Mouse (Mus musculus): ENCODE data around the gene Gm20388. TPM values are rescaled to one million over a fixed set of nuclear protein-coding genes. Genes with fewer than 3 reads are reported as not detected.
"Not testable (repeated sequence)": the region's sequence is repeated elsewhere in the genome, so short reads cannot be mapped to it uniquely, and the experiment has no call there.

Gene Gm20388
- polyA plus RNA-seq, 1 experiment from 2014 or later, result not detected

DNA sequence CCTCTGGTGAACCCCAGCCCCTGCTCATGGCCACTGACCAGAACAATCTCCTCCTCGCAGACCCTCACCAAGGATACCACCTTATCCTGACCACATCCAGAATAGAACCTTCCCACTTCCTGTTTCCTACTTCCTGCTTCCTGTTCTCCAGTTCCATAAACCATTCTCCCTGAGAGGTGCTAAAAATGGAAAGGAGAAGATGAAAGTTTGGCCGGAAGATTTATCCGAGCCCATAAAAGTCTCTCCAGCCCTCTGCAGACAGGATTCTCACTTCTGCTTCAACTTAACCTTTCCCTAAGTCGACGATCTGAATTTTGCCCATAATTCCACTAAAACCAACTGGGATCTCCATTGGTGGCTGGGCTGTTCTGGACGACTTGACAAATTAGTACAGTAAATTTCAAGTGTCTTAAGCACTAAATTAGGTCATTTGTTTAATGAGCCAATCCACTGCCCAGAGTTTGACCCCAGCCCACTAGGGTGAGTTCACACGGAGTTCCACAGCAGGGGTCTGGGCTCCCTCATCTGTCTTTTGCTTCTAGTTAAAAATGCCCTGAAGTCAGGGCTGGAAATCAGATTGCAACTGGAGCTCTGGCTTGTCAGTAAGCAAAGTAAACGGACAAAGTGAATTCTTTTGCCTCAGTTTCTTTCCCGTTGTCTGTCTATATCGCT, 1391.5 kb downstream of the Gm20388 start:
- Histone ChIP-seq H3K4me1 (ENCODE audit: control insufficient read depth, insufficient read depth, low read length) (peaks cover 42% of the 10 kb centered on the region), H3K27me3 (ENCODE audit: control insufficient read depth, insufficient read depth, low read length) (no peaks in the 10 kb centered on the region), H3K9me3 (ENCODE audit: control insufficient read depth, low read length) (no peaks in the 10 kb centered on the region), H3K4me3 (ENCODE audit: low read length) (peak overlapping the region; percentile 14; the same call in 1 of the 2 replicates), H3K9ac (ENCODE audit: low read depth, low read length) (no peak overlapping the region), H3K4me2 (replicated peaks; ENCODE audit: low read depth, low read length) (peak overlapping the region; percentile 43), H3K36me3 (ENCODE audit: control insufficient read depth, insufficient read depth, low read length) (no peaks in the 10 kb centered on the region), H3K27ac (ENCODE audit: low read depth, low read length) (peak overlapping the region; percentile 98)
- peak; percentile 40 for ATAC-seq (ENCODE audit: low FRiP score, low TSS enrichment)
- WGBS, result 9% methylated on average over 10 of the region's 10 CpGs

DNA sequence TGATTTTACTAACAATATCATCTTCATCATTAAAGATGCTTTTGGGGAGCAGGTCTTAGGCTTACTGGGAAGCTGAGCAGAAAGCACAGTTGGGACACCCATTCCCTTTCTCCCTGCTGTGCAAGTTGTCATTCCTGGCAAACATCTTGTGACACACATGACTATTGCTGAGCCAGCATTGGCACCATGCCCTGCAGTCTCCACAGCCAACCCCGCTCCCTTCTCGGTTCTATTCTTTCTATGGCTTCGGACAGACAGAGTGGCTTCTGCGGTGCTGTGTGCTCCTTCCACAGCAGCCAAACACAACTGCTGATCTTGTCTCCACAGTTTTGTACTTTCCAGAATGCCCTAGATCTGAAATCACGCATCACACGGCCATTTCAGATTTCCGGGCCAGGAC, 1397.1 kb downstream of the Gm20388 start:
- peaks cover 3% of the 10 kb centered on the region; the same call in 1 of the 2 replicates for H3K27me3 ChIP-seq (ENCODE audit: control insufficient read depth, insufficient read depth, low read length)
- no peak overlapping the region for H3K4me3 ChIP-seq (ENCODE audit: low read length)
- peaks cover 36% of the 10 kb centered on the region for H3K4me1 ChIP-seq (ENCODE audit: control insufficient read depth, insufficient read depth, low read length)
- no peaks in the 10 kb centered on the region for H3K9me3 ChIP-seq (ENCODE audit: control insufficient read depth, low read length)
- no peaks in the 10 kb centered on the region for H3K36me3 ChIP-seq (ENCODE audit: control insufficient read depth, insufficient read depth, low read length)
- no peak for ATAC-seq (ENCODE audit: low FRiP score, low TSS enrichment)
- no peak overlapping the region for H3K9ac ChIP-seq (ENCODE audit: low read depth, low read length)
- H3K27ac ChIP-seq (ENCODE audit: low read depth, low read length), result no peak overlapping the region
- WGBS, result 89% methylated on average over 7 of the region's 7 CpGs
- H3K4me2 ChIP-seq (replicated peaks; ENCODE audit: low read depth, low read length), result no peak overlapping the region

DNA sequence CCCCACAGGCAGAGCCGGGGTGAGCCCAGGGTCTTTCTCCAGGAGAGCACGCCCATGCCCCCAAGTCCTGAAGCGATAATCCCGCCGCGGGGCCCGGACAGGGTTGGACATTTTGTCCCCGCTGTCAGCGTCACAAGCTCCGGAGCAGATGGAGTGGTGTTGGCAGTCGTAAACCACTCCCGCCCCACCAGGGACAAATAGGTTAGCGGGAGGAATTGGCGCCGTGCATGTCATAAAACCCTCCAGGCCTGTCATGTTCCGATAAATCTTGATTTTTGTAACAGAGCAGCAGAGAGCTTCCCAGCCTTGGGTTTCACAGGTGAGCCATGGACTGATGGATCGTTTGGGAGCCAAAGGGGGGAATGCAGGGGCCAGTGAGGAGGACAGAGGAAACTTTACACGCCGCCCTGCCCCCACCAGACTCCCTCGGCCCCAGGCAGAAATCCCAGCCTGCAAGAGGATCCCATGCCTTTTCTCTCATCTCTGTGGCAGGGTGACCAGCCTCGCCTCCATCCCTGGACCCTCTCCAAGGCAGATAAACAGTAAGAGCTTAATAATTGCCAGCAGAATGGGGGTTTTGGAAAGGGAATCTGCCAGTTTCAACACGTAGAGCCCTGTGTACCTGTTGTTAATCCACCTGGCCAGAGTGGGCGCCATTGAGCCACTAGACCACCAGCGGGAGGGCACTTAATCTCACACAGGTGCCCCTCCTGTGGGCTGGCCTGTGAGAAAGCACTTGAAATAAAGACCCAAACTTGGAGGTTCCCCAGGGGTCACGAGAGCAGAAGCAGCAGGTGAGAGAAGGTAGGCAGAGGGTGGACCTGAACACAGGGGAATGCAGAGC, 1400.6 kb downstream of the Gm20388 start:
- H3K9me3 ChIP-seq (ENCODE audit: control insufficient read depth, low read length), result no peaks in the 10 kb centered on the region
- peaks cover 35% of the 10 kb centered on the region for H3K4me1 ChIP-seq (ENCODE audit: control insufficient read depth, insufficient read depth, low read length)
- peaks cover 3% of the 10 kb centered on the region; the same call in 1 of the 2 replicates for H3K27me3 ChIP-seq (ENCODE audit: control insufficient read depth, insufficient read depth, low read length)
- peak overlapping the region; percentile 32 for H3K4me2 ChIP-seq (replicated peaks; ENCODE audit: low read depth, low read length)
- no peaks in the 10 kb centered on the region for H3K36me3 ChIP-seq (ENCODE audit: control insufficient read depth, insufficient read depth, low read length)
- 6% methylated on average over 25 of the region's 25 CpGs for WGBS
- H3K27ac ChIP-seq (ENCODE audit: low read depth, low read length), result peak overlapping the region; percentile 74; the same call in 1 of the 2 replicates
- H3K9ac ChIP-seq (ENCODE audit: low read depth, low read length), result no peak overlapping the region
- no peak overlapping the region for H3K4me3 ChIP-seq (ENCODE audit: low read length)
- peak; percentile 77 for ATAC-seq (ENCODE audit: low FRiP score, low TSS enrichment)

- Histone ChIP-seq H3K4me3 (ENCODE audit: low read length) (no peak overlapping the region), H3K27ac (ENCODE audit: low read depth, low read length) (no peak overlapping the region), H3K9ac (ENCODE audit: low read depth, low read length) (no peak overlapping the region), H3K27me3 (ENCODE audit: control insufficient read depth, insufficient read depth, low read length) (no peaks in the 10 kb centered on the region), H3K4me2 (replicated peaks; ENCODE audit: low read depth, low read length) (no peak overlapping the region), H3K36me3 (ENCODE audit: control insufficient read depth, insufficient read depth, low read length) (no peaks in the 10 kb centered on the region), H3K4me1 (ENCODE audit: control insufficient read depth, insufficient read depth, low read length) (peaks cover 36% of the 10 kb centered on the region), H3K9me3 (ENCODE audit: control insufficient read depth, low read length) (no peaks in the 10 kb centered on the region)
- 37% methylated on average over 6 of the region's 6 CpGs for WGBS
- no peak for ATAC-seq (ENCODE audit: low FRiP score, low TSS enrichment)
Measured at GRCm38 (mm10) chr8:121313458-121313857, 1402.8 kb downstream of the Gm20388 start.

GRCm38 (mm10) chr8:121314036-121314435, 1403.4 kb downstream of the Gm20388 start:
- WGBS, result 62% methylated on average over 5 of the region's 5 CpGs
- no peaks in the 10 kb centered on the region for H3K27me3 ChIP-seq (ENCODE audit: control insufficient read depth, insufficient read depth, low read length)

GRCm38 (mm10) chr8:121315569-121315968, 1404.9 kb downstream of the Gm20388 start:
- H3K9me3 ChIP-seq (ENCODE audit: control insufficient read depth, low read length), result no peaks in the 10 kb centered on the region
- WGBS, result 40% methylated on average over 3 of the region's 3 CpGs
- no peaks in the 10 kb centered on the region for H3K36me3 ChIP-seq (ENCODE audit: control insufficient read depth, insufficient read depth, low read length)
- H3K9ac ChIP-seq (ENCODE audit: low read depth, low read length), result no peak overlapping the region
- no peak overlapping the region for H3K4me2 ChIP-seq (replicated peaks; ENCODE audit: low read depth, low read length)
- H3K4me1 ChIP-seq (ENCODE audit: control insufficient read depth, insufficient read depth, low read length), result peaks cover 35% of the 10 kb centered on the region
- ATAC-seq (ENCODE audit: low FRiP score, low TSS enrichment), result no peak
- H3K27me3 ChIP-seq (ENCODE audit: control insufficient read depth, insufficient read depth, low read length), result no peaks in the 10 kb centered on the region
- H3K4me3 ChIP-seq (ENCODE audit: low read length), result no peak overlapping the region
- H3K27ac ChIP-seq (ENCODE audit: low read depth, low read length), result peak overlapping the region; percentile 53

More at GRCm38 (mm10) chr8:121314036-121314435, 1403.4 kb downstream of the Gm20388 start:
- H3K27ac ChIP-seq (ENCODE audit: low read depth, low read length), result no peak overlapping the region
- H3K36me3 ChIP-seq (ENCODE audit: control insufficient read depth, insufficient read depth, low read length), result no peaks in the 10 kb centered on the region
- no peak for ATAC-seq (ENCODE audit: low FRiP score, low TSS enrichment)
- no peak overlapping the region for H3K4me3 ChIP-seq (ENCODE audit: low read length)
- H3K9me3 ChIP-seq (ENCODE audit: control insufficient read depth, low read length), result no peaks in the 10 kb centered on the region
- no peak overlapping the region for H3K9ac ChIP-seq (ENCODE audit: low read depth, low read length)
- no peak overlapping the region for H3K4me2 ChIP-seq (replicated peaks; ENCODE audit: low read depth, low read length)
- peaks cover 37% of the 10 kb centered on the region for H3K4me1 ChIP-seq (ENCODE audit: control insufficient read depth, insufficient read depth, low read length)

DNA sequence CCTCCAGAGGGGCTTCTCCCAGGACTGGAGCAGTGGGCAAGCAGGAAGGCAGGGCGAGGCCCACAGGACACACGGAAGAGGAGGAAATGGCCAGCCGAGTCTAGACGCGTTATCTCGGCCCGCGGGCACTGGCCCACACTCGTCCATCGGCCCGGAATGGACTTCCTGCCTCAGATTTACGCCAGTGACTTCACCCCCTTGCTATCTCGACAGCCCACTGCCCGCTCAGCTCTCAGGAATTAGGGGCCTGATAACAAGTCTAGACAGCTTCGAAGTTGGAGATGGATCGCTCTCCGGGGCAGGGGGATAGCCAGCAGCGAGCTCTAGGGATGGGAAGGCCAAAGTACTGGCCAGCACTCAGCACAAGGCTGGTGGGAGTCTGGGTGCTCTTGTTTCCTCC, 1405.4 kb downstream of the Gm20388 start:
- H3K9ac ChIP-seq (ENCODE audit: low read depth, low read length), result no peak overlapping the region
- H3K27me3 ChIP-seq (ENCODE audit: control insufficient read depth, insufficient read depth, low read length), result no peaks in the 10 kb centered on the region
- H3K36me3 ChIP-seq (ENCODE audit: control insufficient read depth, insufficient read depth, low read length), result no peaks in the 10 kb centered on the region
- H3K4me2 ChIP-seq (replicated peaks; ENCODE audit: low read depth, low read length), result no peak overlapping the region
- 0 out of 2 replicates have a peak, but pooled peaks have one; percentile 26 for ATAC-seq (ENCODE audit: low FRiP score, low TSS enrichment)
- 12% methylated on average over 18 of the region's 18 CpGs for WGBS
- H3K27ac ChIP-seq (ENCODE audit: low read depth, low read length), result peak overlapping the region; percentile 53
- H3K4me3 ChIP-seq (ENCODE audit: low read length), result no peak overlapping the region
- peaks cover 31% of the 10 kb centered on the region for H3K4me1 ChIP-seq (ENCODE audit: control insufficient read depth, insufficient read depth, low read length)
- no peaks in the 10 kb centered on the region for H3K9me3 ChIP-seq (ENCODE audit: control insufficient read depth, low read length)

DNA sequence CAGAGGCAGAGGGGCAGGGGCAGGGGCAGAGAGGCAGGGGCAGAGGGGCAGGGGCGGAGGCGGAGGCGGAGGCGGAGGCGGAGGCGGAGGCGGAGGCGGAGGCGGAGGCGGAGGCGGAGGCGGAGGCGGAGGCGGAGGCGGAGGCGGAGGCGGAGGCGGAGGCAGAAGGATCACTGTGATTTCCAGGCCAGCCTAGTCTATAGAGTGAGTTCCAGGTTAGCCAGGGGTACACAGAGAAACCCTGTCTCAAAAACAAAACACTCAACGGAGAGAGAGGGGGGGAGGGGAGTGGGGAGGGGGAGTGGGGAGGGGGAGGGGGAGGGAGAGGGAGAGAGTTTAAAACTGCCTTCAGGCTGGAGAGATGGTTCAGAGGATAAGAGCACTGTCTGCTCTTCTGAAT, 1408.1 kb downstream of the Gm20388 start:
- whole genome bisulfite sequencing, result no CpG with 5 or more reads among the region's 19 CpGs
- ATAC-seq (ENCODE audit: low FRiP score, low TSS enrichment); H3K4me3 ChIP-seq (ENCODE audit: low read length); H3K27me3 ChIP-seq (ENCODE audit: control insufficient read depth, insufficient read depth, low read length); H3K27ac ChIP-seq (ENCODE audit: low read depth, low read length); H3K4me2 ChIP-seq (replicated peaks; ENCODE audit: low read depth, low read length); H3K9ac ChIP-seq (ENCODE audit: low read depth, low read length); H3K9me3 ChIP-seq (ENCODE audit: control insufficient read depth, low read length); H3K36me3 ChIP-seq (ENCODE audit: control insufficient read depth, insufficient read depth, low read length): not testable (repeated sequence)
- H3K4me1 ChIP-seq (ENCODE audit: control insufficient read depth, insufficient read depth, low read length), result peaks cover 21% of the 10 kb centered on the region

DNA sequence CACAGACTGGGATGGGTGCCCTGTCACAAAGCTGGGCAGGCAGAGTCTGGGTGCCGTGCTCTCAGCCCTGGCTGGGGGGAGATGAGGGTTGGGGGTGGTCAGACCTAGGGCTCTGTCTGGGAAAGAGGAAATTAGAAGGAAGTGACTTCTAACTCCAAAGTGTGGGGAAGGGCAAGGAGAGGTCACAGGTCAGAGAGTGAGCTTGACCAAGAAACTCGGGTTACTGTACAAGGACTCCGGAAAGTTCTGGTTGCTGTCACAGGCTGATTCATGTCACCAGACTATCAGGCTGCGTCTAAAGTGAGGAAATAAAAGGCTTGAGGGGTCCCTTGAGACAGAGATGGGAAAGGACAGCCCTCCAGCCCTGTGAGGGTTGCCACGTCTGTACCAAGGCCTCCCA, 1408.8 kb downstream of the Gm20388 start:
- peaks cover 21% of the 10 kb centered on the region for H3K4me1 ChIP-seq (ENCODE audit: control insufficient read depth, insufficient read depth, low read length)
- H3K9ac ChIP-seq (ENCODE audit: low read depth, low read length), result no peak overlapping the region
- no peak overlapping the region for H3K4me3 ChIP-seq (ENCODE audit: low read length)
- no peaks in the 10 kb centered on the region for H3K27me3 ChIP-seq (ENCODE audit: control insufficient read depth, insufficient read depth, low read length)
- H3K36me3 ChIP-seq (ENCODE audit: control insufficient read depth, insufficient read depth, low read length), result no peaks in the 10 kb centered on the region
- 30% methylated on average over 5 of the region's 5 CpGs for WGBS
- no peak overlapping the region for H3K4me2 ChIP-seq (replicated peaks; ENCODE audit: low read depth, low read length)
- H3K27ac ChIP-seq (ENCODE audit: low read depth, low read length), result no peak overlapping the region
- ATAC-seq (ENCODE audit: low FRiP score, low TSS enrichment), result no peak
- H3K9me3 ChIP-seq (ENCODE audit: control insufficient read depth, low read length), result no peaks in the 10 kb centered on the region
